In genomic region chr5:97594081-97594480, GRCm38 (mm10) we compare ENCODE assay signal across 24 mouse cellular contexts.
DNase-seq lines count a peak whose midpoint lies in the region; ATAC-seq and TF ChIP-seq lines count a peak whose summit lies in the region.
"Had no signal": no experiment of that assay in that cellular context is flagged by ENCODE, and none has a peak within 500 bp of the region (broad histone marks: within the 10 kb centered on the region; RNA-seq: fewer than 3 reads in every experiment).

No protein-coding gene starts in this region.

- WGBS in forebrain, embryonic 14.5 days: 24% methylated on average over 7 of the region's 7 CpGs
- WGBS in forebrain, embryonic 15.5 days: 29% methylated on average over 7 of the region's 7 CpGs
- WGBS in midbrain, embryonic 14.5 days: 64% methylated on average over 7 of the region's 7 CpGs
- 60% methylated on average over 7 of the region's 7 CpGs for WGBS in midbrain, embryonic 15.5 days

- H3K4me2 ChIP-seq in forebrain, embryonic 14.5 days (ENCODE audit: low read length): no peak overlapping the region
- H3K4me2 ChIP-seq in forebrain, embryonic 15.5 days (replicated peaks): no peak overlapping the region
- no peak overlapping the region for H3K4me2 ChIP-seq in midbrain, embryonic 14.5 days (ENCODE audit: low read length)
- no peak overlapping the region for H3K4me2 ChIP-seq in midbrain, embryonic 15.5 days
- H3K4me2 ChIP-seq: embryonic facial prominence, embryonic 13.5 days; embryonic facial prominence, embryonic 15.5 days had no signal

- intact Hi-C loops in left cerebral cortex, postnatal 25 days (cut with DNase I): no loop called here

- ATAC-seq in forebrain, embryonic 14.5 days: peak; percentile 55
- no peak for ATAC-seq in forebrain, embryonic 15.5 days (replicated peaks)
- no peak for ATAC-seq in midbrain, embryonic 14.5 days (ENCODE audit: low FRiP score, low TSS enrichment)
- ATAC-seq in midbrain, embryonic 15.5 days (replicated peaks): no peak
- ATAC-seq: activated CD4-positive, CD25-positive, alpha-beta regulatory T cell, adult 4 months; forebrain, embryonic 16.5 days; Patski had no signal

- DNase-seq in forebrain, embryonic 14.5 days (ENCODE audit: low spot score): peak; percentile 63
- DNase-seq in midbrain, embryonic 14.5 days: peak; percentile 21
- DNase-seq in Muller cell, postnatal 12 days (ENCODE audit: inconsistent ontology term): peak; percentile 32
- DNase-seq in brain, embryonic 14.5 days (ENCODE audit: low read depth): peak; percentile 78
- no peak for DNase-seq in left cerebral cortex, postnatal 25 days (ENCODE audit: low spot score in 2 of 2)
- DNase-seq: adrenal gland, adult 8-10 months; adrenal gland, postnatal 14 days; adrenal gland, postnatal 36 days; cerebellum, adult 11 months; cerebellum, adult 18-20 months; cerebellum, adult 8-10 months; cerebellum, adult 9-11 months; cerebellum, postnatal 14 days; cerebellum, postnatal 36 days; embryo, embryonic 11 days had no signal

- no peak for TF ChIP-seq POLR2A in brain, embryonic 14.5 days (IDR thresholded peaks at IDR 0.05; ENCODE audit: borderline replicate concordance, extremely low read depth, insufficient read depth, insufficient read length, poor library complexity, severe bottlenecking)

- 0 out of 2 replicates have a peak, but pooled peaks cover 3% of the 10 kb centered on the region for H3K4me1 ChIP-seq in forebrain, embryonic 14.5 days (ENCODE audit: control insufficient read depth, insufficient read depth, low read length)
- H3K4me1 ChIP-seq in forebrain, embryonic 15.5 days: peaks cover 13% of the 10 kb centered on the region; the same call in 1 of the 2 replicates
- no peaks in the 10 kb centered on the region for H3K4me1 ChIP-seq in midbrain, embryonic 14.5 days (ENCODE audit: control insufficient read depth, insufficient read depth, low read length)
- no peaks in the 10 kb centered on the region for H3K4me1 ChIP-seq in midbrain, embryonic 15.5 days
- H3K4me1 ChIP-seq: embryonic facial prominence, embryonic 13.5 days; embryonic facial prominence, embryonic 15.5 days; forebrain, embryonic 10.5 days had no signal

- H3K9ac ChIP-seq in forebrain, embryonic 14.5 days (ENCODE audit: low read length): no peak overlapping the region
- no peak overlapping the region for H3K9ac ChIP-seq in forebrain, embryonic 15.5 days (replicated peaks)
- no peak overlapping the region for H3K9ac ChIP-seq in midbrain, embryonic 14.5 days (replicated peaks; ENCODE audit: low read length)
- no peak overlapping the region for H3K9ac ChIP-seq in midbrain, embryonic 15.5 days
- H3K9ac ChIP-seq: embryonic facial prominence, embryonic 13.5 days; embryonic facial prominence, embryonic 15.5 days had no signal

- H3K27me3 ChIP-seq in forebrain, embryonic 14.5 days (replicated peaks; ENCODE audit: control insufficient read depth, insufficient read depth, low read length): 0 out of 2 replicates have a peak, but pooled peaks cover 2% of the 10 kb centered on the region
- no peaks in the 10 kb centered on the region for H3K27me3 ChIP-seq in forebrain, embryonic 15.5 days
- H3K27me3 ChIP-seq in midbrain, embryonic 14.5 days (ENCODE audit: control insufficient read depth, insufficient read depth, low read length): no peaks in the 10 kb centered on the region
- H3K27me3 ChIP-seq in midbrain, embryonic 15.5 days (replicated peaks): no peaks in the 10 kb centered on the region
- H3K27me3 ChIP-seq: embryonic facial prominence, embryonic 13.5 days; embryonic facial prominence, embryonic 15.5 days had no signal

- H3K4me3 ChIP-seq in forebrain, embryonic 14.5 days (ENCODE audit: low read depth, low read length): no peak overlapping the region
- H3K4me3 ChIP-seq in forebrain, embryonic 15.5 days: no peak overlapping the region
- no peak overlapping the region for H3K4me3 ChIP-seq in midbrain, embryonic 14.5 days (replicated peaks; ENCODE audit: low read depth, low read length)
- no peak overlapping the region for H3K4me3 ChIP-seq in midbrain, embryonic 15.5 days
- H3K4me3 ChIP-seq: embryonic facial prominence, embryonic 13.5 days; embryonic facial prominence, embryonic 15.5 days; erythroblast, embryonic 14.5 days; forebrain, embryonic 10.5 days had no signal

- no peaks in the 10 kb centered on the region for H3K9me3 ChIP-seq in forebrain, embryonic 14.5 days (replicated peaks; ENCODE audit: control insufficient read depth, low read length)
- no peaks in the 10 kb centered on the region for H3K9me3 ChIP-seq in forebrain, embryonic 15.5 days
- no peaks in the 10 kb centered on the region for H3K9me3 ChIP-seq in midbrain, embryonic 14.5 days (ENCODE audit: control insufficient read depth, low read length)
- H3K9me3 ChIP-seq in midbrain, embryonic 15.5 days: no peaks in the 10 kb centered on the region
- H3K9me3 ChIP-seq: embryonic facial prominence, embryonic 13.5 days; embryonic facial prominence, embryonic 15.5 days; forebrain, embryonic 10.5 days had no signal

- TF ChIP-seq CTCF in brain, embryonic 14.5 days (IDR thresholded peaks at IDR 0.05; ENCODE audit: borderline replicate concordance, extremely low read depth, insufficient read depth, insufficient read length): no peak

- no peak overlapping the region for H3K27ac ChIP-seq in forebrain, embryonic 14.5 days (ENCODE audit: low read depth, low read length)
- H3K27ac ChIP-seq in forebrain, embryonic 15.5 days (replicated peaks): no peak overlapping the region
- no peak overlapping the region for H3K27ac ChIP-seq in midbrain, embryonic 14.5 days (replicated peaks; ENCODE audit: low read depth, low read length)
- no peak overlapping the region for H3K27ac ChIP-seq in midbrain, embryonic 15.5 days
- H3K27ac ChIP-seq: embryonic facial prominence, embryonic 13.5 days; embryonic facial prominence, embryonic 15.5 days; forebrain, embryonic 10.5 days had no signal

- H3K36me3 ChIP-seq in forebrain, embryonic 14.5 days (ENCODE audit: control insufficient read depth, insufficient read depth, low read length): no peaks in the 10 kb centered on the region
- H3K36me3 ChIP-seq in forebrain, embryonic 15.5 days: no peaks in the 10 kb centered on the region
- H3K36me3 ChIP-seq in midbrain, embryonic 14.5 days (ENCODE audit: control insufficient read depth, insufficient read depth, low read length): no peaks in the 10 kb centered on the region
- no peaks in the 10 kb centered on the region for H3K36me3 ChIP-seq in midbrain, embryonic 15.5 days (replicated peaks)
- H3K36me3 ChIP-seq: embryonic facial prominence, embryonic 13.5 days; embryonic facial prominence, embryonic 15.5 days; forebrain, embryonic 10.5 days had no signal

Comparison
In these comparisons a context has a peak if more than half of its experiments do, and no peak if none do; other contexts are left out.
1. DNase-seq: peak in forebrain, embryonic 14.5 days (single experiment), midbrain, embryonic 14.5 days (single experiment), Muller cell, postnatal 12 days (single experiment) and brain, embryonic 14.5 days (single experiment); none in left cerebral cortex, postnatal 25 days (0 of 2).